ENCODE assay signal across 9 mouse cellular contexts in the genomic region with DNA sequence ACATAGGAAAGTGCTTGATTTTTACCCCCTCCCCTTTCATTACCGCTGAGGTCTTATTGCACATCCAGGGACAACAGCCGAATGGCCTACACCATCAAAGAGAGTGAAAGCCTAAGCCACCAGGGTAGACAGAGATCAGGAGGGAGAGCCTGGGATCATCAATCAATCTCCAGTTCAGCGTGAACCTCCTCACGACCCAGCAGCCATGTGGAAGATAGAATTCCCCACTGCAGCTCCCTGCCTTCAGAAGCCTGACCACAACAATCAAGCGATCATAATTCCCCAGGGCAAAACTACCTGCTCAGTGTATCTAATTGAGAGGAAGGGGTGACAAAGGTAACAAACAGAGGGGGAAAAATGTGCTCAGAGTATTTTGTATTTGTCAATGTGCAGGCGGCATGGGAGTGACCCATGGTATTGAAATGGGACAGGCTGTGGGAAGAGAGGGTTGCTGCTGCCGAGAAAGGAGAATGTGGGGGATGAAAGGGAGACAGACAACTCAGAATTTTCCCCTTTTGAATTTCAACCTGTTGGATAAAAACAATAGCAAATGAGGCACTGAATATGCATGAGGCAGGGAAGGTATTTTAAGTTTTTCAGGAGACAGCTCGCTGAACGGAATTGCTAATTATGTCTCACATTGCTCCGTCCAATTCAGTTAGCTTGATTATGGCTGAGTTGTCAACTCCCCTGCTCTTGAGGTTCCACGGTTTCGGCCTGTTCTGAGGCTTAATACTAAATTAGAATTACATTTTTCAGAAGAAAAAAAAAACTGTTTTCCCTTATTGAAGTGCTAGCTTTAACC.
A peak's percentile ranks its signal among the peaks of the same experiment; 100 is the strongest.
DNase-seq lines count a peak whose midpoint lies in the region; ATAC-seq and TF ChIP-seq lines count a peak whose summit lies in the region.
"Had no signal": no experiment of that assay in that cellular context is flagged by ENCODE, and none has a peak within 500 bp of the region (broad histone marks: within the 10 kb centered on the region; RNA-seq: fewer than 3 reads in every experiment).

No protein-coding gene starts in this region.

- H3K36me3 ChIP-seq in heart, embryonic 13.5 days, result no peaks in the 10 kb centered on the region
- no peaks in the 10 kb centered on the region for H3K36me3 ChIP-seq in forebrain, postnatal 0 days (ENCODE audit: insufficient read depth)
- no peaks in the 10 kb centered on the region for H3K36me3 ChIP-seq in midbrain, embryonic 13.5 days
- H3K36me3 ChIP-seq: liver, embryonic 12.5 days had no signal

- intact Hi-C loops in heart, postnatal 25 days (cut with DNase I), result no loop called here

- H3K9ac ChIP-seq in heart, embryonic 13.5 days, result no peak overlapping the region
- no peak overlapping the region for H3K9ac ChIP-seq in forebrain, postnatal 0 days
- no peak overlapping the region for H3K9ac ChIP-seq in midbrain, embryonic 13.5 days (replicated peaks)
- H3K9ac ChIP-seq: liver, embryonic 12.5 days had no signal

- DNase-seq in heart, postnatal 25 days (ENCODE audit: low spot score), result no peak
- DNase-seq in brain, adult 2 months (ENCODE audit: low read depth, low spot score), result peak; percentile 88
- peak; percentile 46 for DNase-seq in forebrain, postnatal 0 days
- DNase-seq in thymus, postnatal 25 days, result no peak
- DNase-seq in gastrocnemius, postnatal 10 days, result no peak
- no peak for DNase-seq in kidney, postnatal 4 days

- no peaks in the 10 kb centered on the region for H3K9me3 ChIP-seq in heart, embryonic 13.5 days
- no peaks in the 10 kb centered on the region for H3K9me3 ChIP-seq in forebrain, postnatal 0 days (ENCODE audit: low read length)
- H3K9me3 ChIP-seq in midbrain, embryonic 13.5 days, result no peaks in the 10 kb centered on the region
- H3K9me3 ChIP-seq: liver, embryonic 12.5 days had no signal

- ATAC-seq in heart, embryonic 13.5 days (ENCODE audit: extremely low read depth, insufficient number of reproducible peaks, low FRiP score, low TSS enrichment), result no peak
- peak; percentile 84; the same call in 1 of the 2 replicates for ATAC-seq in forebrain, postnatal 0 days
- peak; percentile 55; the same call in 1 of the 2 replicates for ATAC-seq in midbrain, embryonic 13.5 days
- ATAC-seq: liver, embryonic 12.5 days had no signal

- 29% methylated on average over 12 of the region's 12 CpGs for WGBS in heart, embryonic 13.5 days
- 9% methylated on average over 12 of the region's 12 CpGs for WGBS in forebrain, postnatal 0 days
- 12% methylated on average over 12 of the region's 12 CpGs for WGBS in midbrain, embryonic 13.5 days

- no peak for TF ChIP-seq CTCF in forebrain, postnatal 0 days (IDR thresholded peaks at IDR 0.05; ENCODE audit: low read depth)

- no peak overlapping the region for H3K4me3 ChIP-seq in heart, embryonic 13.5 days
- no peak overlapping the region for H3K4me3 ChIP-seq in forebrain, postnatal 0 days (ENCODE audit: low read depth, low read length)
- H3K4me3 ChIP-seq in midbrain, embryonic 13.5 days (replicated peaks), result no peak overlapping the region
- H3K4me3 ChIP-seq: liver, embryonic 12.5 days had no signal

- no peaks in the 10 kb centered on the region for H3K4me1 ChIP-seq in heart, embryonic 13.5 days
- H3K4me1 ChIP-seq in forebrain, postnatal 0 days (ENCODE audit: insufficient read depth), result peaks cover 11% of the 10 kb centered on the region
- H3K4me1 ChIP-seq in midbrain, embryonic 13.5 days (replicated peaks), result peaks cover 14% of the 10 kb centered on the region
- H3K4me1 ChIP-seq: liver, embryonic 12.5 days had no signal

- no peak overlapping the region for H3K27ac ChIP-seq in heart, embryonic 13.5 days (replicated peaks)
- H3K27ac ChIP-seq in forebrain, postnatal 0 days (ENCODE audit: low read depth, low read length), result peak overlapping the region; percentile 59
- no peak overlapping the region for H3K27ac ChIP-seq in midbrain, embryonic 13.5 days
- H3K27ac ChIP-seq: liver, embryonic 12.5 days had no signal

- peak overlapping the region; percentile 50 for H3K4me2 ChIP-seq in heart, embryonic 13.5 days
- peak overlapping the region; percentile 21; the same call in 1 of the 2 replicates for H3K4me2 ChIP-seq in forebrain, postnatal 0 days (ENCODE audit: low read depth)
- 0 out of 2 replicates have a peak overlapping the region, but pooled peaks have one; percentile 26 for H3K4me2 ChIP-seq in midbrain, embryonic 13.5 days (replicated peaks)
- H3K4me2 ChIP-seq: liver, embryonic 12.5 days had no signal

- H3K27me3 ChIP-seq in heart, embryonic 13.5 days (replicated peaks), result no peaks in the 10 kb centered on the region
- no peaks in the 10 kb centered on the region for H3K27me3 ChIP-seq in forebrain, postnatal 0 days (ENCODE audit: insufficient read depth, low read length)
- H3K27me3 ChIP-seq in midbrain, embryonic 13.5 days, result no peaks in the 10 kb centered on the region
- H3K27me3 ChIP-seq: liver, embryonic 12.5 days had no signal

Comparison
In these comparisons a context has a peak if more than half of its experiments do, and no peak if none do; other contexts are left out.
1. DNase-seq: peak in brain, adult 2 months (single experiment) and forebrain, postnatal 0 days (single experiment); none in heart, postnatal 25 days (single experiment), thymus, postnatal 25 days (single experiment), gastrocnemius, postnatal 10 days (single experiment) and kidney, postnatal 4 days (0 of 2).
2. Peak in every context shown above with its lines, with median percentiles within 50 percentile points of each other: H3K4me2 ChIP-seq.